Mouse (Mus musculus): ENCODE results near the gene Slc25a19.

Gene Slc25a19

DNA sequence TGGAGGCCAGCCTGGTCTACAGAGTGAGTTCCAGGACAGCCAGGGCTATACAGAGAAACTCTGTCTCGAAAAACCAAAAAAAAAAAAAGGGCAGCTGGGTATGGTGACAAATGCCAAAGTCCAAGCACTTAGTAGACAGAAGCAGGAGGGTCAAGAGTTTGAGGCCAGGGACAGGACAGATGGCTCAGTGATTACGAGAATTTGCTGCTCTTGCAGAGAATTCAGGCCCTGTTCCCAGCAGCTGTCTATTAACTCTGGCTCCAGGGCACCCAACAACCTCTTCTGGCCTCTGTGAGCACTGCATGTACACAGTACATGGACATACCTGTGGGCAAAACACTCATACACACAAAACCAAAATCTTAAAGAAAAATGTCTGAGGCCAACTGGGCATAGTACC is 10.1 kb downstream of the Slc25a19 start:
- DNase-seq = no peak

DNA sequence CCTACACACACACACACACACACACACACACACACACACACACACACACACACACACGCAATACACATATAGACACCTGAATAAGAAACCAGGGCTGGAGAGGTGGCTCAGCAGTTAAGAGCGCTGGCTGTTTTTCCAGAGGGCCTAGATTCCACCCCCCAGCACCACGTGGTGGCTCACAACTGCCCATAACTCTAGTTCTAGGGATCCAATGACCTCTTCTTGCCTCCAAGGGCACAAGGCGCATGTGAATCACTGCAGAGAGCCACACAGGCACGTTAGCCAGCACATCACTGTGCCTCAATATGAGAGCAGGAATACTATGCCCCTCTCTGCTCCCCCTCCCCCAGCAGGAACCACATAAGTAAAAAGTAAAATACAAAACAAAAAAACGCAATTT is 11.2 kb downstream of the Slc25a19 start:
- no peak for DNase-seq

DNA sequence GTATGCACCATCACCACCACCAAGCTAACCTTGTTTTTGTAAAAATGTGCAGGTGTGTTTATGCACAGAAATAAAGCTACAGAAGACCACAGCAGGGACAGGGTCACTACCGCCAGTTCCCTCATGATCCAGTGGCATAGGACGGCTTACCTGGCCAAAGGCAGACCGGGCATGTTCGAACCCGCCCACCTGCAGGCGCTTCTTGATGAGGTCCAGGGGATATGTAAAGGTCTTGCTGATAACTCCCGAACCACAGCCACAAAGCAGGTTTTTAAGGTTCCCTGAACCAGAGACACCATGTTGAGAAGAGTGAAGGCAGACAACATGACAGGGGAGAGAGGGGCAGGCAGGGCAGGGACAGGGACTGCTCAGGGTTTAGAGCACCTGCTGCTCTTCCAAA is 11.7 kb downstream of the Slc25a19 start:
- no peak for DNase-seq

DNA sequence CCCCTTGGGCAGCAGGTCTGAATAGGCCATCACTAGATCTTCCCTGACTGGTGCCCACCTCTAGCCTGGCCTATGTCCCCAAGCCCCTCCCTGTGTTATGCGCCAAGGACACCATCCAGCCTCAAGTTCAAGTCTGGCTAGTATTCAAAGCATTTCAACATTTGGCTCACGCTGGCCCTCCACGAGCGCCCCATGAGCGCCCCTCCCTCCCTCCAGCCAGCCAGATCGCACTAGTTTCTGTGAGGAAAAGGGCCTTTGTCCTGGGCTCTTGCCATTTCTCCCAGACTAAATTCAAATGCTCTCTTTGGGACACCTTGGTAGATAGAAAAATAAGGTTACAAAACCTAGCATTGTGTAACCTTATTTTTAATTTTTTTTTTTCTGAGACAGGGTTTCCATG is 12.2 kb downstream of the Slc25a19 start:
- no peak for DNase-seq

DNA sequence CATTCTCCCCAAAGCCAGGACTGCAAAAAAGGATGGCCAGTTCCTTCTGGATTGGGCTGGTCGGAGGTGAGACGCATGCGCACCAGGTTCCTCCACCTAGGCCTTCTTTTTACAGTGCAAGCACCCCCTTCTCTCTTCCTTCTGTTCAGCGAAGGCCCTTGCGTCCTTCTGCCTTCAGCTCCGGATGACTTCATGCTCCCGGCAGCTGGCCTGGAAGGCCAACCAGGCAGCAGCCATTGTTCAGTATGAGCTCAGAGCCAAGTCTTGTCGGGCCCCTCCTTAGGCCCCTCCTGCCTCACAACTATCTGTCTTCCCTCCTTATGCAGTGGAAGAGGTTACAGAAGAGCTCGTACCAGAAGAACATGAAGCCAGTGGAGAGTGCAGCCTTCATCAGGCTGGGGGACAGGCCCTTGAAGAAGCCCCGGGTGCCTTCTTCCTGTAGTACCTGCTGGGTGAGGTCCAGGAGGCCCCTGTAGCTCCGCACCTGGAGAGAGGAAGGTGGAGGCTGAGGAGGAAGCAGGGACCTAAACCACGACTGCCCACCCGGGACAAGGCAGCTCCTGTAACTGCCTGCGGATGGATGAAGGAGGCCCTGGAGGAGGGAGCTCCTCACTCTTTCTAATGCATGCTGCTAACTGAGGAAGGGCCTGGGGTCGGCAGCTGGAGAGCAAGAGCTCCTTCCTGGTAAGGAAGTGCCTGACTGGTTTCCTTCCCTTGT is 12.8 kb downstream of the Slc25a19 start:
- peak; percentile 94 for DNase-seq

DNA sequence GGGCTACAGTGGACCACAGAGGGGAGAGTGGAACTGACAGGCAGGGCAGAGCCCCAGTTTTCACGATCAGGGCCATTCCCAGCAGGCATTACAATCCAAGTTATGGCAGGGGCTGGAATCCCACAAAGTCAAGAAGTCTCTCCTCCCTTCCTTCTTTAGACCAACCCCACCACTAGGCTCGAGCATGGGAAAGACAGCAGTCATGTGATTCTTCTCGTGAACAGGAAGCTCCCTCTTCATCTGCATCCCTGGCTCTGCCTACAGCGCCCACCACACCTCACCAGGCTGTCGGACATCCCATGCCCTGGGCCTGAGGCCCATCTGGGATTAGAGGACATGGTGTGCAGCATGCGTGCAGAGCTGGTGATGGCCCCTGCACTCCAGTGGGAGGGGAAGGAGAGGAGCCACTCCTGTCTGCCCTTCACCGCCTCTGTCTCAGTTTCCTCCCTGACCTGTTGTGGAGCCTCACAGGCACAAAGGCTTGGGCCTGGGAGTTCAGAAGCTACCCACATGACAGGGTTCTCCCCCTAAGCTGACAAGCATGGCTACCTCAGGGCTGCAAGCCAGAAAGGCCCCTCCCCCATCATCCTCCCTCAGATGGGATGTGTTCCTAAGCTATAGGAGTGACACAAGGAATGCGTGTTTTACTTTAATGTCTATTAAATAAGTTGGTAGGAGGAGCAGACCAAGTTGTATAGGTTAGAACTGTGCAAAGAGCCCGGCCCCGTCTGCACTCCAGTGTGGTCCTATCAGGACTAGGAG is 13.6 kb downstream of the Slc25a19 start:
- peak; percentile 94 for DNase-seq

DNA sequence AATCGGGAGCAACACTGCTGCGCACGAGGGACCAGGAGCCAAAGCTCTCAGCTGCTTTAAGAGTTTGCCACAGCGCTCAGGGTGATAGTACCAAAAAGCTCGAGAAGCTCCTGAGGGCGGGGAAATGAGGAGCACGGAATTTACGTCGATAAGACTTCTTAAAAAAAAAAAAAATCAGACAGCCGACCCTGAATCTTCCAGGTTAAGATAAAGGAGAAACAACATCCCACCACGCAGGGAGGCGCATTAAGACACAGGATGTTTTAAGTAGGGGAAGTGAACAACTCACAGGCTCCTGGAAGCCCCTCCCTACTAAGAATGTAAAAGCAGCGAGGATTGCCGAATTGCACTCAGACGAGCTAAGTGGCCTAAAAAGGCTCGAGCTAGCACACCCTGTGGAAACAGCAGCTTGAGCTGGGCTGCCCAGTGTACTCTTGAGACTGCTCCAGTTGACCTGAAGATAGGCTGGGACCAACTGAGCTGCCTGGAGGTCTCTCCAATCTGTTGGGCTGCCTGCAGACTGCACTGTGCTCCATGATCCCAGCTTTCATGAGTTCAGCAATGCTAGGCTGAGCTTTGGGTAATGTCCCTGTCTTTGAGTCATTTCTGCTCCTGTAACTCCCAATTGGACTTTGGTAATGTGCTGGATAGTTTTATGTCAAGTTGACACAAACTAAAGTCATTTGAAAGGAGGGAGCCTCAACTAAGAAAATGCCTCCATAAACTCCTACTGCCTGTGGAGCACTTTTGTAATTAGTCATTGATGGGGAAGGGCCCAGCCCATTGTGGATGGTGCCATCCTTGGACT is 14.8 kb downstream of the Slc25a19 start:
- peak; percentile 96 for DNase-seq

DNA sequence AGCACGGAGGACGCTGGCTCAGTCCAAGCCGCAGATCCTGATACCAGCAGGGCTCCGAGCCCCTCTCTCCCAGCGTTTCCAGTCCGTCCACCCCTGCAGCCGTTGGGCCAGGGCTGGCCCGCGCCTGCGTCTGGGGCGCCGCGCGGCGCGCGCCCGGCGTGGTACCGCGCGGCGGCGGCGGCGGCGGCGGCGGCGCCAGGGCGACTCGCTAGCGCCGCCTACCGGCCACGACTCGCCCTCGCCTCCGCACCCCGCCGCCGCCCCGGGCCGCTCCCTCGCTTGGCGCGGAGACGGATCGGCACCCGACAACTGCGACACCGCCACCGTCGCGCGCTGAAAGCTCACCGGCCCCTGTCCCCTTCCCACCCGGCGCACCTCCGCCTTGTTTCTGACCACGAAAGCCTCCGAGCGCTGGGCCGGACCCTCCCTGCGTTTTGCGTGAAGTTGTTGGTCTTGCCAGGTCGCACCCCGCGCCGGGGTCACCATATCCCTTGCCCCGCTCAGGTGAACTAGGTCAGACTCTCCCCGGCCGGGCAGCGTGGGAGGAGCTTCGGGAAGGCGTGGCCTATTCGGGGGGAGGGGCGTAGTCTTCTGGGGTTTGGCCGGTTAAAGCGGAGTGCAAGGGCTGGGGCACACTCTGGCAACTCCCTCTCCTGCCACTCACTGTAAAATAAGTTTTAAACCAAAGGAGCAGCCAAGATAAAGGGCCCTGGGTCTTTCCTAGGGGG is 15.5 kb downstream of the Slc25a19 start, which contains the start of gene Mif4gd:
Gene Mif4gd, minus strand, starts transcription at position 560 of the 728 bp plus-strand sequence.
- peak; percentile 99 for DNase-seq

DNA sequence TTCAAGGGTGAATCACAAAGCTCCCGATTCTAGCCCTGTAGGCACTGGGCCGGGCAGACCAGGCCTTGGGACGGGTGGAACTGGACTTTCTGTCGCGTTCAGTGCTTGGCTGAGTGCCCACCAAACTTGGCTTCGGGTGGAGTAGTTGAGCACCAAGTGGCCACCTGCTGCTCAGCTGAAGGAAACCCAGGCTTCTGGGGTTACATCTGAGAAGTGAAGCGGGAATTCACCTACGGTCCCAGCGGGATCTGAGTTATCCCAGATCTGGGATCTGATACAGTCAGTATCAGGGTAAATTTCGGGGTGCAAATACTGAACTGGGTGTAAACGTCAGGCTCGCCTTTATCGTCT is 16.1 kb downstream of the Slc25a19 start:
- peak; percentile 98 for DNase-seq

DNA sequence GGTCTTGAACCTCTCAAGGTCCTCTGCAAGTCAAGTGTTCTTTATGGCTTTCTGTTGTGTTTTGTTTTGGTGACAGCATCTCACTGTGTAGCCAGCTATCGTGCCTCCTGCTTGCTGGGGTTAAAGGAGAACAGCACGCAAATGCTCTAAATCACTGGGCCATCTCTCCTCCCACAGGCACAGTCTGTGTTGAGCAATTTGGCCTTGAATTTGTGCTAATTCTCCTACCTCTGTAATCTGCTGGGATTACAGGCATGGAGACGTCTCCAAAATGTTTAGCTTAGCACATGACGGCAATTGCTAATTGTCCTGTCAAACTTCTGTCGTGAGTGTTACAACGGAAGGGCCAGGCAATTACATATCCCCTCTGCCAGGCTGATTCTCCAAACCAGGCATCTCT is 16.9 kb downstream of the Slc25a19 start:
- no peak for DNase-seq

DNA sequence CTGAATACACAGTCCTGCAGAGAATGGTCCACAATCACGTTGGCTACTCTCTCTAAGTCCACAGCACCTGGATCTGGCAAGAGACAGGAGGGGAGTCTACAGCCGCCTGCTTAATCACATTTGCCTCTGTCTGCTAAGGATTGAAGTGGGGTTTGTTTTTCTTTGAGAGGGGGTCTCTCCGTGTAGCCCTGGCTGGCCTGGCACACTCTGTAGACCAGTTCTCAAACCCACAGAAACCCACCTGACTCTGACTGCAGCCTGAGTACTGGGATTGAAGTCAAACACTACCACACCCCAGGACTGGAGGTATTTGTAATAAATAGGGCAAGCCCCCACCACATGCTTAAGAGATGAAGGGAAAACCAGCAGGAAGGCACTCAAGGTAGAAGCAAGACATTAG is 18.5 kb downstream of the Slc25a19 start:
- DNase-seq = peak; percentile 91

DNA sequence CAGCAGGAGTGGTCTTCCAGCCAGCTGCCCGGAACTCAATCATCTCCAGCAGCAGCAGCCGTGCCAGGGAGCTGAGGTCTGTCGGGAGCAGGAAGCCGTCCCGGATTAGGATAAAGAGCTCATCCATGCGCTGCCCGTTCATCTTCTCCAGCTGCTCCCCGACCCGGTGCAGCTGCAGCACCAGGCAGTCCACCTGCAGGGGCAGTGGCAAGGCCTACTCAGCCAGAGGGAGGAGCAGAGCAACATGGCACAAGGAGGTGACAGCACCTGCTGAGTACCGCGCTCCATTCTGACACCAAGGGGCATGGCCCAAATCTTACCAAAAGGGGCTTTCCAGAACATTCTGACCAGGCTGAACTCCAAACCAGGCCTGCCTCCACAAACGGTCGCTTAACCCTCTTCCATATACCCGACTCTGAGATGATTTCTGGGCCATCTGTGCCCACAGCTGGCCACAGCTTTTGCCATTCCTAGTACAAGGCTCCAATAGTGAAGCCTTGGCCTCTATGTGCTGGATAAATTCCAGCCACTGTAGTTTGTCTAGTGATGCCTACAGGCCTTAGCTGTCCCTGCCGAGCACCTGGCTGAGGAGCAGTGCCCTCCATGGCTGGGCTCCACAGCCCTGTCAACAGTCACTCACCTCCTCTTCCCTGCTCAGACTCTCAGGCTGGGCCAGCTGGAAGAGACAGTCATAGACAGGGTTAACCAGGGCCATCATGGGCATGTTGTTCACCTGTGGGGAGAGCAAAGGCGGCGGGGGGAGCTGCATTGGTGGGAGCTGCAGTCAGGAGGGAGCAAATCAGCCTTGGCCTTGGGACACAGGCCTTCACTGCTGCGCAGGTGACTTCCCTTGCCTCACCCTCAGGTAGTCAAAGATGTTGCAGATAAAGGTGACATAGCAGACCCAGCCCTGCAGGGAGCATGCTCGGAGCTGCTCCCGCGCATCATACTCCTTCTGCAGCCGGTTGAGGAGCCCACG is 19.4 kb downstream of the Slc25a19 start:
- DNase-seq = peak; percentile 92

DNA sequence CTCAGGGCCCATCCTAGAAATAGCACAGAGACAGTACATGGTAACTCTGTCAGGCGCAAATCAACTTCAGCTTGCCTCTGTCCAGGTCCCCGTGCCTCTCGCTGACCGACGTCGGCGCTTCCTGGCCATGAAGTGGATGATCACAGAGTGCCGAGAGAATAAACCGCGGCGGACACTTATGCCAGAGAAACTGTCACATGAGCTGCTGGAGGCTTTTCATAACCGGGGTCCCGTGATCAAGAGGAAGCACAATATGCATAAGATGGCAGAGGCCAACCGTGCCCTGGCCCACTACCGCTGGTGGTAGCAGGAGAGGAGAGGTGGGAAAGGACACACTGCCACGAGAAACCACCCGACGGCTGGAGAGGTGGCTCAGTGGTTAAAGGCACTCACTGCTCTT is 21.4 kb downstream of the Slc25a19 start:
- DNase-seq = no peak

DNA sequence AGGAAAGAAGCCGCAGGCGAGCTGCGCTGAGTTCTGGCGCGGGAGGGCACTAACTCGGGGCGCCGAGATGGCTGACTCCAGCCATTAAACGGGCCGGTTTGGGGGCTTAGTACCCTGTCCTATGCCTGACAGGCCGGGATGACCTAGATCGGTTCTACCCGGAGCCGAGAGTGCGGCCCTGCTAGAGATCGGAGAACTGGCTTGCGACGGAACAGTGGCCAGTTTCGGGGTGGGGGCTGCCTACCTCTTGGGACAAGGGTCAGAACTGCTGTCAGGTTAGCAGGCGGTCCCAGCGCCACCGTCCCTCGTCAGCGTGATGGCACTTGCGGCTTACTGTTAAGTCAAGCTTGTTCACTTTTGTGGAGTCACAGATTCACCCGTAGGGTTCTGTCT is 23.8 kb downstream of the Slc25a19 start:
- no peak for DNase-seq

DNA sequence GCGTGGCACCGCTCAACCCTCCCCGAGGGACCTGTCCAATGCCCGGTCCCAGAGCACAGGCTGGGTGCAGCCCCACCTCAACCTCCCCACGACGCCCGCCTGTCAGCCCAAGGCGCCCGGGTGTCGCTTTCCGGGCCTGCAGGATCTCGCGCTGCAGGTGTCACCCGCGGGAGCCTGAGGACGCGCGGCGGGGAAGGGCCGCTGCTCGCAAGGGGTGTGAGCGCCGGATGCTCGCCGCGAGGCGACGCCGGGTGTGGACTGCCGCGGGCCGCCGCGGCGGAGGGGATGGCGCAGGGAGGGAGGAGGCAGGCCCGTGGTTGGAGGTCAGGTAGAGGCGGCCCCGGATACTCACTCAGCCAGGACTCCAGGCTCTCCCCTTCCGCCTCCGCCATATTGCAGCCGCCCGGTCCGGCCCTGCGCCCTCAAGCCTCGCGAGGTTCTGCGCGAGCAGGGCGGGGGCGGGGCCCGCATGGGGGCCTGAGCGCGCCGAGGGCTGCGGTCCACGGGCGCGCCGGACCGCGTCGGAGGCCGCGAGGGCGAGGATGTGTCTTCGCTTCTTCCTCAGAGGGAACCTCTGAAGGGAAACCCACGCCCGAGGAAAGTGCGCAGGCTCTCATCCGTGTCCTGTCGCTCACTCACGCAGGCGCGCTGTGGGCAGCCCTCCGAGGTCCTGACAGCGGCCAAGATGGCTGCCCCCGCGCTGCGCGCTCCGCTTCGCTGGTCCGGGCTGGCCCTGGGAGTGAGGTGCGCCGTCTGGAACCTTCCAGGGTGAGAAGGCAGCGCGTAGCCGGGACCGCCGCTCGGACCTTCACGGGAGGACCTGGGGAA is 24.4 kb downstream of the Slc25a19 start, which contains the start of the genes Mrps7 and Gga3:
Gene Mrps7, plus strand, starts transcription at position 450 of the 828 bp plus-strand sequence.
Gene Gga3, minus strand, starts transcription at position 576 of the 828 bp plus-strand sequence.
- DNase-seq = peak; percentile 99

DNA sequence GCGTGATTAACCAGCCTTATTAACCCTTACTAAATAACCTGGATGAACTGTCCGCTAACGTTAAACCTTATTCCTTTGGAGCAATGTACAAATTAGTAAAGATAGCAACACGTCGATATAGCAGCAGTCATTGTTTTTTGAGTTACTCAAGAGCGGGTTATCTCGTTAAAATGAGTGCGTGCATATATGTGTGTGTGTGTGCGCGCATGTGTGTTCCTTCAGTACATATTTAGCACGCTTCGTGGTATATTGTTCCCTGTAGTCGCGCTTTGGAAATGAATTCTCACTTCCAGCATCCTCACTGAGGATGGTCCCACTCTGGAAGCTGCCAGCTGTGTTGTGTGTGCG is 25.0 kb downstream of the Slc25a19 start:
- no peak for DNase-seq

DNA sequence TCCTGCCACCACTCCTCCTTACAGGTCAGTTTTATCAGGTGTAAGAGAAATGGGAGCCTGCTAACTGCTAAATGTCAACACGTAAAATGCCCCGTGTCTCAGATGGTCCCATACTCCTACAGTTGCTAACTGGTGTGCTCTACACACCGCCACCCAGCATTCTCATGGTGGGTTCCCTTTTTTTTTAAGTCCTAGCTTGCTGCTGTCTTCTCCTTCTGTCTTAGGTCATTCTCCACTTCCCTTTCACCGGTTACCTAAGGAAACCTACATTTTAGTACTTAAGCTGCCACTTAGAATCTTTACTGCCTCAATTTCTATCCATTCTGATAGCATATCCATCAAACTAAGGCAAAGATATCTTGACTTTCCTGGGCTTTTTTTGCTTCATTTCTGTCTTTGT is 26.9 kb downstream of the Slc25a19 start:
- no peak for DNase-seq

DNA sequence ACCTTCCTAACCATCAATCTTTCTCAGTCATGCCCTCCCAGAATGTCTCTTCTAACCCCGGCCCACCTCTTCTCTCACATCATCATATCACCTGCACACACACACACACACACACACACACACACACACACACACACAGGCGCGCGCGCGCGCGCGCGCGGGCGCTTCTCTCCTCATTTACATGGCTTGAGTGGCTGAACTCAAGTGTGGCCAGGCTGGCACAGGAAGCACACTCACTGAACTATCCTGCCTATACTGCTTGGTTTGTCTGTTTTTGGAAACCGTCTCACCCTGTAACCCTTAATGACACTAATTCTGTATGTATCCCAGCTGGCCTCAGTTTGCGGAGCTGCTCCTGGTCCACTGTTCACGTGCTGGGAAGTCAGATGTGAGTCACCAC is 27.4 kb downstream of the Slc25a19 start:
- no peak for DNase-seq

DNA sequence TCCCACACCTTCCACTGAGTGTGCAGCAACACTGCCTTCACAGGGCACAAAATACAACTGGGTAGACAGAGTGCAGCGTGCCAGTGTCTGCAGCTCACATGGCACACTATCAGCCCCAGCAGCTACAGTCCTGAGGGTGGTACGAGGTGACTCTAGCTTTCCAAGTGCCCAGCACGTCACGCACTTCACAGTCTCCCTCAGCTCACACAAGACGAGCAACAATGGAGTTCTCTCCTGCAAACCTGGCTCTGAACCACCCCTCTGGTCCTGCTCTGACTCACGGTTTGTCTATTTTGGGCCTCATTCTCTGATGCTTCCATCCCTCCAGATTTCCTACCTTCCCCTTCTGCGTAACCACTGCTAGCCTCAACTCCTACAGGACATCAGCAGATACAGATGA is 28.4 kb downstream of the Slc25a19 start:
- no peak for DNase-seq

DNA sequence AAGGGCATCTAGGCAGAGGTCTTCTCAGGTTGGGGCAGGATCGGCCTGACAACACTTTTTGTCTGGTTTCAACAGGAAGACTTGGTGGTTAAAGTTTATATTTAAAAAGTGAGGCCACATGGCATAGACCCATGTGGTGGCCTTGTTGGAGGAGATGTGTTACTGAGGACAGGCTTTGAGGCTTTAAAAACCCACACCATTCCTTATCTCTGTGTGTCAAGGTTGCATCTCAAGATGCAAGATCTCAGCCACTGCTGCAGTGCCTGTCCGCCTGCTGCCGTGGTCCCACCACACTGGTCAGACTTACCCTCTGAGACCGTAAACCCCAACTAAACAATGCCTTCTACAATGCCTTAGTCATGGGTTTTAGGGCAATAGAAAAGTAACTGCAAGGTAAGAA is 29.8 kb downstream of the Slc25a19 start:
- DNase-seq = no peak

DNA sequence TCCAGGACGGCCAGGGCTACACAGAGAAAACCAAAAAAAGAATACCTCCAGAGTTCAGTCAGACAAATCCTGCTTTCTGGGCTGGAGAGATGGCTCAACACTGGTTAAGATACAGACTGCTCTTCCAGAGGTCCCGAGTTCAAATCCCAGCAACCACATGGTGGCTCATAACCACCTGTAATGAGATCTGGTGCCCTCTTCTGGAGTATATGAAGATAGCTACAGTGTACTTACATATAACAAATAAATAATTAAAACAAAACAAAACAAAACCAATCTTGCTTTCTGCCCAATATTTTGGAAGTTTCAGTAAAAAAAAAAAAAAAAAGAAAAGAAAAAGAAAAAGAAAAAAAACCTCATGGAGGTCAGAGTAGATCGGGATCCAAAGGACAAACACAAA is 32.9 kb downstream of the Slc25a19 start:
- DNase-seq = no peak
